Comparison of ENCODE assay signal across 9 mouse cellular contexts in genomic region chr4:131833971-131834609, GRCm38 (mm10). TPM values are rescaled to one million over a fixed set of nuclear protein-coding genes. Genes with fewer than 3 reads are reported as not detected.
DNase-seq lines count a peak whose midpoint lies in the region; ATAC-seq lines count a peak whose summit lies in the region.
"Had no signal": no experiment of that assay in that cellular context is flagged by ENCODE, and none has a peak within 500 bp of the region (broad histone marks: within the 10 kb centered on the region; RNA-seq: fewer than 3 reads in every experiment).

No protein-coding gene starts in this region.

- DNase-seq in cerebellum, postnatal 14 days, result peak; percentile 61 to 82
- no peak for DNase-seq in cerebellum, adult 8-10 months
- DNase-seq in left cerebral cortex, adult 18-20 months (ENCODE audit: low spot score in 2 of 2), result peak; percentile 42 to 46
- no peak for DNase-seq in left cerebral cortex, adult 11 months (ENCODE audit: low spot score)
- DNase-seq in embryo, embryonic 10.5 days (ENCODE audit: low spot score), result peak; percentile 66
- DNase-seq in gastrocnemius, adult 8-10 months (ENCODE audit: low spot score in 2 of 2), result no peak
- DNase-seq in frontal cortex, postnatal 10 days (ENCODE audit: low spot score in 2 of 2), result no peak

- no peak overlapping the region for H3K4me3 ChIP-seq in liver, embryonic 15.5 days (replicated peaks)
- H3K4me3 ChIP-seq: limb, embryonic 12.5 days had no signal

- no peaks in the 10 kb centered on the region for H3K36me3 ChIP-seq in liver, embryonic 15.5 days (replicated peaks)
- H3K36me3 ChIP-seq: limb, embryonic 12.5 days had no signal

- no peak overlapping the region; the same call in 1 of the 2 replicates for H3K4me2 ChIP-seq in liver, embryonic 15.5 days
- H3K4me2 ChIP-seq: limb, embryonic 12.5 days had no signal

- peak overlapping the region; percentile 61 for H3K27ac ChIP-seq in liver, embryonic 15.5 days (replicated peaks)
- H3K27ac ChIP-seq: limb, embryonic 12.5 days had no signal

- no peak for ATAC-seq in liver, embryonic 15.5 days (ENCODE audit: insufficient read depth)

- H3K9me3 ChIP-seq in liver, embryonic 15.5 days (replicated peaks), result no peaks in the 10 kb centered on the region
- H3K9me3 ChIP-seq: limb, embryonic 12.5 days had no signal

- WGBS in liver, embryonic 15.5 days (ENCODE audit: insufficient replicate concordance), result 35% methylated on average over 9 of the region's 9 CpGs

- peaks cover 55% of the 10 kb centered on the region for H3K27me3 ChIP-seq in liver, embryonic 15.5 days

- H3K4me1 ChIP-seq in liver, embryonic 15.5 days (replicated peaks), result peaks cover 93% of the 10 kb centered on the region

- no peak overlapping the region for H3K9ac ChIP-seq in liver, embryonic 15.5 days

RNA-seq across cellular contexts. Expression of gene Ptpru, which starts 4.0 kb away (rescaled TPM):
- total RNA-seq in left cerebral cortex, adult 18-20 months (2021), result 10 to 100 TPM; 33.2 to 47.6 TPM
- polyA plus RNA-seq in liver, embryonic 15.5 days (2015; fragmentation: Nextera tagmentation; extraction: Ambion mirVana), result 2.4 and 3.0 TPM in 2 replicates
- total RNA-seq in gastrocnemius, adult 8-10 months (2022), result 1 to 10 TPM in 2 of 4 experiments, under 1 TPM in 2; 0.39 to 1.3 (median 0.98) TPM

RNA-seq across cellular contexts. Expression of gene Mecr, which starts 9.2 kb away (rescaled TPM):
- 10 to 100 TPM; 28.9 to 31.7 TPM for total RNA-seq in left cerebral cortex, adult 18-20 months (2021)
- 34.0 and 34.9 TPM in 2 replicates for polyA plus RNA-seq in liver, embryonic 15.5 days (2015; fragmentation: Nextera tagmentation; extraction: Ambion mirVana)
- 10 to 100 TPM; 22.8 to 27.8 (median 25.1) TPM for total RNA-seq in gastrocnemius, adult 8-10 months (2022)

RNA-seq across cellular contexts. Expression of gene Srsf4, which starts 39.3 kb away (rescaled TPM):
- total RNA-seq in left cerebral cortex, adult 18-20 months (2021), result 10 to 100 TPM; 67.1 to 68.0 TPM
- polyA plus RNA-seq in liver, embryonic 15.5 days (2015; fragmentation: Nextera tagmentation; extraction: Ambion mirVana), result 58.4 and 61.1 TPM in 2 replicates
- 10 to 100 TPM; 23.6 to 31.8 (median 26.0) TPM for total RNA-seq in gastrocnemius, adult 8-10 months (2022)

Comparison
In these comparisons a context has a peak if more than half of its experiments do, and no peak if none do; other contexts are left out.
1. DNase-seq: peak in cerebellum, postnatal 14 days (2 of 2), left cerebral cortex, adult 18-20 months (2 of 2) and embryo, embryonic 10.5 days (single experiment); none in cerebellum, adult 8-10 months (single experiment), left cerebral cortex, adult 11 months (single experiment), gastrocnemius, adult 8-10 months (0 of 2) and frontal cortex, postnatal 10 days (0 of 2).
2. RNA of gene Ptpru, which starts 4.0 kb away (total RNA-seq): 33.2 to 47.6 TPM in left cerebral cortex, adult 18-20 months; 0.39 to 1.3 TPM in gastrocnemius, adult 8-10 months; every median in the first group is over 10 times any median in the second.